Mouse (Mus musculus): Measurements from ENCODE around the gene Gm26938.

Gm26938 gene

DNA sequence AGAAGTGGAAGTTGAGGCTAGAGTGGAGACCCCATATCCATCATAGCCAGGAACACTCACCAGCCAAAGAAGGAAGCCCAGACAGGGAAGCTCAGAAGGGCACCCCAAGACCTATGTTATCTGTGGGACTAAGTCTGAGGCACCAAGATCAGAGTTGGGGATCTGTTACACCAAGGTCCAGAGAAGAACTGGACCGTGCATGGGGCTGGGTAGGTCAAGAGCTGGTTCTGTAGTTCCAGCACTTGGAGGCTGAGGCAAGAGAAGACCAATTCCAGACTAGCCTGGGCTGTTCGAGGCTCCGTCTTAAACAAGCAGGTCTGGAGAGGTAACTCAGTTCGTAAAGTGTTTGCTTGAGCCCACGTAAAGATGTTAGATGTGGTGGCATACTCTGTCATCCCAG lies 32.1 kb downstream of the Gm26938 start:
- DNase-seq (ENCODE audit: low read depth), result no peak

DNA sequence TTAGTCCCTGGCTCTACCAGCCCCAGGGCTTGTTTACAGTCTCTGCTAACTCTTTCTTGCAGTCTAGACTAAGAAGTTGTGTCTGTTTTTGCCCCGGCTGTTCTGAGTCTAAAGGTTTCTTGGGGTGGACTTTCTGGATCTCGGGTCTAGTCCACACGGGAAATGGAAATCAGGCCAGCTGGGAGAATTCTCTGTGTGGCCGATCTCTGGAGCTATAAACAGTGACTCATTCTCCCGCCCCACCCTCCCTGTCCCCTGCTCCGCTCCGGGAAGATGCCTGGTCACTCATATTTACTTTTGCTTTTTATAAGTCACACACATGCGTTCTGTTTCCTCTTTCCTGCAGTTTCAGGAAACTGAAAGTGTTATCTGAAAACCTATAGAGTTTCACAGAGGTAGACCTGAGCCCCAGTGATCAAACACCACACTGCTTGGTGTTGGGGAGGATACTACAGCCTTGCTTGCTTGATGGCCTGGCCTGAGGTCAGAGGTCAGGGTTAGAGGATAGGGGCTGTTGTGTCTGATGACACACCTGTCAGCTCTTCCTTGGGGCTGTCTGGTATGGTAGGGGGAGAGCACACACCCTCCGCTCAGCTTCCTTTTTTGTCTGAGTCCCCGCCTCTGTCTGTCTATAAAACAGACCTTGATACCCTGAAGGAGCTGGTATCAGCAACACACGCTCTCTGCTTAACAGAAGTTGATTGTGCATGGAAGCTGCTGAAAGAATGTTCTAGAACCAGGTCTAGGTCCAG lies 32.7 kb downstream of the Gm26938 start:
- DNase-seq (ENCODE audit: low read depth), result peak; percentile 54

DNA sequence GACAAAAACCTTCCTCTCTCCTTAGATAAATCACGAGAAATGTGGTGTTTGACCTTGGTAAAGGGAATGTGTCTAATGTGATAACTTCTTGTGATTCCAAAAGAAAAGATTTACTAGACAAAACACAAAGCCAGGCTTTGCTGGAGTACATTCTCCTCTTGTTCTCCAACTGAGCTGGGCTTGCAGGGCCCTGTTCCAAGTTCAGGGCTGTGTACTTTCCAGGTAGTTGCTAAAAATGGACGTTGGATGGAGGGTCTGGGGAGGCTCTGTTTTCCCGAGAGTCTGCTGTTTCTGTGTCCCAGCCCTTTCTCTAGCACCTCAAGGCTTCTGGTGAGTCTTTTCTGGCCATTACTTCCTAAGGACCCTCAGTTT lies 33.3 kb downstream of the Gm26938 start:
- no peak for DNase-seq (ENCODE audit: low read depth)

DNA sequence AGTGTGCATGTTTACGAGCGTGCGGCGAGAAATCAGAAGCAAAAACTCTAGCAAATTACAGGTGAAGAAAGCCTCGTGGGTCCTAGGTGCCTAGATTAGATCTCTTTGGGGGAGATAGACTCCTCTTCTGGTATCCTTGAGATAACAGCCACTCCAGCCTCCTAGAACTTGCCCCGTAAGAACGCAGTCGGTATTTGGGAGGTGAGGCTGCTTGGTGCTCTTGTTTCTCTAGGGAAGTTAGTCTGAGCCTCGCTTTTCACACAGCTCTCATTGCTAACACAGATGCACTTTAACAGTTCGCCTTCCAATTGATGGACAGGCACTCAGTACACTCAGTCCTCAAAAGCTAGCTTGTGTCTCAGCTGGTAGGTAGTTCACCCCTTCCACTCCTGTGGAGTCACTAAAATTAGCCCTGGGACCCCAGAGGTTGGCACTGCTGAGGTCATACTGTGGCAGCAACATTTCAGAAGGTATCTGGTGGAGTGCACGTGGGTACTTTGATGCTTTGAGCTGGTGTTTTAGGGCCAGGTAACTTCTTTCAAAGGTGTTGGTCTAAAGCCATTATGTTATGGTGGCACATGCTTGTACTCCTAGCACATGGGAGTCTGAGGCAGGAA lies 33.9 kb downstream of the Gm26938 start:
- no peak for DNase-seq (ENCODE audit: low read depth)

DNA sequence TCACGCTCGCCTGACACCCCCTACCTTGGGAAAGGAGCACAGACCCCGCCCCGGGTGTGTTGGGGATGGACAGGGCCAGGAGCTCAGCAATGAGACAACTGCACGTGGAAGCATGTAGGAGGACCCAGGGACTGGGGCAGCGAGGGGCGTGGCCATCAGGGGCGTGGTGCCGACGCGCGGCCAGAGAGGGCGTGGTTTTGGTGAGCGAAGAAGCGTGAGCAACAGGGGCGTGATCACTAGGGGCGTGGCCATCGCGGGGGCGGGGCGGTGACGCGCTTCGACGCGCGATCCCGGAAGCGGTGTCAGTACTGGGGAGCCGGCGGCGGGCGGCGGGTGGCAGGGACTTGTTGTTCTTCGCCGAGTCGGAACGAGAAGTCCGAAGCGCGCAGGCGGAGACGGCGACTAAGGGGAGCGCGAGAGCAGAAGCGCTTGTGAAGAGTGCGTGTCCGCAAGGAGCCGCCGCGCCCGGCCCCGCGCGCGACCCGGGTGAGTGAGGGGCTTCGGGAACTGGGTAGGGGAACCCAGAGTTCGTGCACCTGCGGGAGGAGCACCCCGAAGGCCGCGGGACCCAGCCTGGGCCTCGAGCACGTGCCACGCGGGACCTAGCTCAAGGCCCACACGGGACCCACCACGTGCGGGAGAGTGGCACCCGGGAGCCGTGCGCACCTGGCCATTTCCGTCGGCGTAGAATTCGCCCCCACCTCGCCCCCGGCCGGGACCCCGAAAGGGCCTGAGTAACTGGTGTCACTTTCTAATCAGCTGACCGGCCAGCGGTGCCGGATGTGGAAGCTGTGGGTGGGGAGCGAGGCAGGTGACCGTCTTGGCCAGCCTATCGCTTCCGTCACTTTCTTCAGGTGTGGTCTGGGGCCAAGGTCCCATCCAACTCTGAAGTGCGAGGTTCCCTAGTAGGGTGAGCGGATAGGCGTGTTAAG lies 34.7 kb downstream of the Gm26938 start, which contains the start of gene Mafk:
Mafk (plus strand) TSS at position 287 of the 932 bp plus-strand sequence.
- peak; percentile 98 for DNase-seq (ENCODE audit: low read depth)

DNA sequence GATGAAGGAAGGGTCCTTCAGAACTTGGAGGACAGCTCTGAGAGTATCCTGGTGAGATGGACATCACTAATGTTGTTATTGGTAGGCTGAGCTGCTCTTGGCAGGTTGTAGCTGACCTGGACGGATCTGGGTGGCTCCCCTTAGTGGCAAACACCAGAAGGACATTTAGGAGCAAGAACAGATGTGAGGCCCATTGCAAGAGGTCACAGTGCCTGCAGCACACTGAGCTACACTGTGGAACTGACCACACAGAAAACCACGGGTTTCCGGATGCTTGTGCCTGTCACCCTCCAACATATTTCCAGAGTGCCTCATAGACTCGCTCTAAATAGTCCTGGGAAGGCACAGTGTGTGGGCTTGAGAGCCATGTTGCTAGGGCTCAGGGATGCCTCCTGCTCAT lies 36.7 kb downstream of the Gm26938 start:
- no peak for DNase-seq (ENCODE audit: low read depth)

DNA sequence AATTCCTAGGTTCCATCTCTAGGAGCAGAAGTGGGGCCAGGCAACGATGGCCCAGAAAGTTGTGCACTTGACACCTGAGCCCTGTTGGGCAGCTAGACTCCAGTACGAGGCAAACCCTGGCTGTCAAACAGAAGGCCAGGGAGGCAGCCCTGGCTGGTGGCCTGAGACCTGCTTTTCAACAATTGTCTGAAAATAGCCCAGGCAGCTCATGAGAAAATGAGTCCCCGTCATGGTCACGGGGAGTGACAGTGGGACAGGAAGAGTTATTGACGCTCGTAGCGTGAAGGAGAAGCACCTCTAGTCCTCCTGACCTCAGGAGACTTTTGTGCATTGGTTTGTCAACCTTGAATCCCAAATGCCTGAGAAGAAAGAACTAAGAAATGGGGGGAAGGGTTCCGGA lies 44.8 kb downstream of the Gm26938 start:
- no peak for DNase-seq (ENCODE audit: low read depth)

DNA sequence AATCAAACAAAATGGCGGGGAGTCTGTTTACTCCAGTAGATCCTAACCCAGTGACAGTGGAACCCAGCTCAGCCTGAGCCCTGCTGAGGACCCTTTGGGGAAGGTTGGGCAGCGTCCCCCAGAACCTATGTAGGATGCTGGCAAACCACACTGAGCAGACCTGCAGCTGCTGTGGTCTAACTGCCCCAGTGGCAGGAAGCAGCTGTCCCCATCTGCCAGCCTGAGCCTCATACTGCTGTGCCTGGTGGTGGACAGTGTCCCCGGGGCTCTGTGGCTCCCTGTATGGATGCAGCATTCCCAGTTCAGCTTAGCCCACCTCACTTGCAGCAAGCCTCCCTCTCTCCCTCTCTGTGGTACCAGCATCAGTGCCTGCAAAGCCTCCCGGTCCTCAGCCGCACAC lies 49.2 kb downstream of the Gm26938 start:
- no peak for DNase-seq (ENCODE audit: low read depth)

DNA sequence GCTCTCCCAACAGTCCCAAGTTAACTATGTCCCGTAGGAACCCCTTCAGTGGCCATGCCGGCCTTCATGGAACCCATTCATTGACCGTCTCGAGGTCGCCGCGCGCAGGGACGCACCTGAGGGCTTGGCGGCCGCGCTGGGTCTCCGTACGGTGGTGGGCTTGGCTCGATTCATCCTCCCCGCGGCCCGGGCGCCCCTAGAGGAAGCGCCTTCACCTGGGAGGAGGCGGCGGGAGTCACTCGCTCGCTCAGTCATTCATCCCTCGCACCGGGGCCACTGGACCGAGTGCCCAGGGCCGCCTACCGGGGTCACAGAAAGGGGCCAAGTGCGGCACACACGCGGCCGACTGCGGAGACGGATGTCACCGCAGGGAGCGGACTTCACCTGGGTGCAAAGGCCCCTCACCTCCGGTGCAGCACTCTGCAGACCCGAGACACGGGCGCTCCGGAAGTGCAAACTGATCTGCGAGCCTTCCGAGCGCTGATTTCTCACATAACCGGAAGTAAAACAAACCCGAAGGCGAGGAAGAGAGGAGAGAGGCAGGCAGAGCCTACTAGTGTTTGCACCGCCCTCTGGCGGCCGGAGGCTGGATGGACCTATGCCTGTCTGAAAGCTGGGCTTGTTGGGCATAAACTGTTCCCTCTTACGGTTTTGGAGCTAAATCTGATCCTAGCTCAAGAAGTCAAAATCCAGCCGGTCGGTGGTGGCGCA lies 50.8 kb downstream of the Gm26938 start, which contains the start of gene Ints1:
Ints1 (minus strand) TSS at position 459 of the 711 bp plus-strand sequence.
- DNase-seq (ENCODE audit: low read depth), result peak; percentile 97

DNA sequence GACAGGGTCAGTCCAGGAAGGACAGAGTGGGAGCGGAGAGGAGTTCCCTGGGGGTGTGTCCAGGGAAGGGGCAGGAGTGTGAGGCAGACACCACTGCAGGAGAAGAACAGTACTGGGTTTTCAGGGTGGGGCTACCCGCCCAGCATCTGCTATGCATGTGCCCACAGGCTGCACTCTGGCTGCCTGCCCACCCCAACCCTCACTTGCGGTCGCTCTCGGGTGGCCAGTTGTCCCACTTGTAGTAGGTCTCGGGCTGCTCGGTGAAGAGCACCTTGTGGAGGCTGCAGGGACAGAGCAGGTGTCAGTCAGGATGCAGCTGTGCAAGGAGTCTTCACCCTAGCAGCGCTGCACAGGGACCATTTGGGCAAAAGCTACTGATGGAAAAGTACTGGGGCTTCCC lies 58.0 kb downstream of the Gm26938 start:
- no peak for DNase-seq (ENCODE audit: low read depth)

DNA sequence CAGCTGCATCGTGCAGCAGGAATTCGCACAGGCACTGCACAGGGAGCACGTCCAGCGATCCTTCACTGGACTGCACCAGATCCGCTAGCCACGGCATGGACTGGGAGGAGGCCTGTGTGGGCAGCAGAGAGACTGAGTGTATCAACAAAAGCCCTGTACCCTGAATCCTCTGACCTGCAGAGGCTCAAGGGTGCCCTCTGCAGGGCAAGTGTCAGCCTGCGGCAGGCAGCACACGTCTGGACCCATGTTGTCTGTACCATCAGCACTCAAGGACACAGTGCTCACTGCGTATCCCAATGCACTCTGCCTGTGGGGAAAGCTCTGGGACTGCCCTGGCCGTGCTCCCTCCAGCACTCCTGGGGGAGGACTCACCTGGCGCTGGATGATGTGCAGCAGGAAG lies 61.9 kb downstream of the Gm26938 start:
- peak; percentile 33 for DNase-seq (ENCODE audit: low read depth)

DNA sequence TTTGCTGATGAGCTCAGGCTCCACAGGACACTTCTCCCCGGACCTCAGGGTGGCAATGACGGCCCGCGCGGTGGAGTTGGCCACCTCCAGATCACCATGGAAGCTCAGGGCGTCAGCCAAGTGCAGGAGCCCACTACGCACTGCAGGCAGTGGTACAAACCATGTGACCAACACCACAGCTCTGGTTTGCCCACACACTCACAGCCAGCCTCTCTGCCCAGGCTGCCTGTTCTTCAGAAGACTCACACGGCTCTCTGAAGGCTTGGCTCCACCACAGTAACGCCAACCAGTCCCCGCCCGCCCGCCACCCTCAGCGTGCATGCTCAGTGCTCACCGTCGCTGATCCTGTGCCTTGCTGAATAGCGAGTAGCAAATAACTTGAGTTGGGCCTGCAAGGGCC lies 68.1 kb downstream of the Gm26938 start:
- DNase-seq (ENCODE audit: low read depth), result no peak
